Mouse (Mus musculus): ENCODE data around the gene Zmym6. TPM values are rescaled to one million over a fixed set of nuclear protein-coding genes. Genes with fewer than 3 reads are reported as not detected.

The Zmym6 gene
- total RNA-seq (2023): 10 to 100 TPM; 18.6 to 18.9 TPM

GRCm38 (mm10) chr4:127076875-127077548, at the start of gene Zmym6:
TSS of gene Zmym6 (plus strand) at chr4:127077383.

DNA sequence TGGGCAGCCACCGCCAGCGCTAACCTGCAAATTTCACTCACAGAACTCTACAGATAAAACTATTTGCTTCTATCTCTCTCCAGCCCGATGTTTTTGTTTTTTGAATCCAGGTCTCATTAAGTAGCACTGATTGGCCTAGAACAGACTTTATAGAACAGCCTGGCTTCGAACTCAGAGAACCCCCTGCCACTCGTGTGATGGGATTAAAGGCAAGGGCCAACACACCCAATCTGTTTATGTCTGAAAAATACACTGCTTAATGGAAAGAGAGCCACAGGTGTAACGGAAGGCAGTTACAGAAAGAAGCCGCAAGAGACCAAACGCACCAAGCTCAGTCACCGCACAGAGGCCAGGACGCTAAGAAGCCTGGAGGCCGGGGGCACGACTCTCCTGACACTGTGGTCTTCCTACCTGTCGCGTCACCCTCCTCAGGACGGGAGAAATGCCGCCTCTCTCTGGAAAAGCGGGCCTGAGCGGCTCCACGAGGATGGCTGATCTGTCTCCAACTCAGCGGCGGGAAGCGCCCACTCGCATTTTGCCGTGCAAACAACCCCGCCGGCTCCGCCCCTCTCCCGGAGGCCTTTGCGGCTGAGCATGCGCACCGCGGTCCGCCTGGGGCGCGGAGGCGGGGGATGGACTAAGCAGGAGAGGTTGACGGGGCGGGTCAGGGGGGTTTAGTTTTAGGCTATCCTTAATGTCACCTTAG, 16.4 kb upstream of the Zmym6 start, which contains the start of gene Zmym1:
Zmym1 (minus strand) TSS at position 568 of the 706 bp plus-strand sequence.

GRCm38 (mm10) chr4:127123391-127123790, 46.2 kb downstream of the Zmym6 start, which contains the start of gene Tmem35b:
TSS of gene Tmem35b (plus strand) at chr4:127123691.

DNA sequence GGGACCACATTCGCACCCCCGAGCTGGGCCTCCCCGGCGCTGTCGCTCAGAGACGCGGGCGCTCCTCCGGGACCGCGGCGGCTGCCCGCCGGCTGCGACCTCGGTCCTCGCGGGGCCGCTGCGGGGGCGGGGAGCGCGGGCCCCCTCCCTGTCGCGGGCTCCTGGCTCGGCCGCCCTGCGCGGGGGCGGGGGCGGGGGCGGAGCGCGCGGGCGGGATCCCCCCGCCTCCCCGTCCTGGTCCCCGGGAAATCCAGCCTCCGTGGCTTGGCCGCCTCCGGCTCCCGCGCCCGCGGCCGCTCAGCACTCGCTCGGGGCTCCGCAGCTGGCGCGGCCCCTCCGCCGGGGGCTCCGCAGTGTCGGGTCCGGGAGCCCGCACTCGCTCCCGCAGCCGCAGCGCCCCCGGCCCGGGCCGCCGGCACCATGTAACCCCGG, 91.7 kb downstream of the Zmym6 start, which contains the start of gene Dlgap3:
Dlgap3 (plus strand) TSS at position 291 of the 432 bp plus-strand sequence.

Other genes with a start within 250 kb of the Zmym6 start
- gene Zmym4, start 109.2 kb upstream of the Zmym6 start, total RNA-seq (2023): 10 to 100 TPM; 13.3 to 20.1 TPM
- gene Sfpq, start 56.1 kb upstream of the Zmym6 start, total RNA-seq (2023): 100 to 1,000 TPM; 463 to 497 TPM
- 1 to 10 TPM; 7.6 to 8.7 TPM for gene Zmym1, start 16.2 kb upstream of the Zmym6 start, total RNA-seq (2023)
- gene Tmem35b, start 46.3 kb downstream of the Zmym6 start, total RNA-seq (2023): 1 to 10 TPM; 7.6 to 9.8 TPM
- gene Dlgap3, start 91.8 kb downstream of the Zmym6 start, total RNA-seq (2023): not detected
- gene Smim12, start 166.4 kb downstream of the Zmym6 start, total RNA-seq (2023): 10 to 100 TPM; 24.9 to 29.7 TPM
- gene Gja4, start 236.7 kb downstream of the Zmym6 start, total RNA-seq (2023): not detected

Data from monocyte, adult 59 days (primary cell).